Mouse (Mus musculus) megakaryocyte, embryonic 14.5 days (primary cell): ENCODE measurements around the gene C8b. TPM values are rescaled to one million over a fixed set of nuclear protein-coding genes. Genes with fewer than 3 reads are reported as not detected.

Experiments
- H3K27me3 ChIP-seq: replicated peaks from 2 replicates; pipeline ENCODE3; 2012; ENCODE audit warnings: inconsistent platforms
- H3K36me3 ChIP-seq: replicated peaks from 2 replicates; pipeline ENCODE3; 2012; ENCODE audit warnings: low read length, inconsistent platforms, mixed read lengths
- H3K4me1 ChIP-seq: 2 replicates; pipeline ENCODE4 v1.6.1; 2012; ENCODE audit warnings: inconsistent platforms
- H3K4me3 ChIP-seq: replicated peaks from 2 replicates; pipeline ENCODE3; 2012; ENCODE audit warnings: moderate library complexity, mild to moderate bottlenecking, inconsistent platforms
- H3K9me3 ChIP-seq: 2 replicates; pipeline ENCODE4 v1.6.1; 2012; ENCODE audit warnings: inconsistent platforms
- FLI1 ChIP-seq: IDR thresholded peaks from 2 replicates; pipeline ENCODE4 v1.6.1; 2012; ENCODE audit warnings: low read length, inconsistent platforms, mixed read lengths
- GATA1 ChIP-seq: IDR thresholded peaks from 3 replicates; pipeline ENCODE4 v1.6.1; 2012; ENCODE audit warnings: mixed read lengths, low read length, inconsistent platforms, borderline replicate concordance
- polyA plus RNA-seq: library from polyadenylated mRNA; stranded (reverse); fragments of >175 nt; gene quantifications from 2 replicates; pipeline ENCODE4 v1.2.3, GENCODE M21; 2012; ENCODE audit warnings: low replicate concordance; ENCODE audit not compliant: insufficient read depth

C8b gene
- polyA plus RNA-seq, 1 experiment = not detected

- Histone ChIP-seq H3K4me1 (no peaks in the 10 kb centered on the region), H3K36me3 (no peaks in the 10 kb centered on the region), H3K4me3 (no peak overlapping the region), H3K9me3 (peaks cover 28% of the 10 kb centered on the region), H3K27me3 (no peaks in the 10 kb centered on the region)
- no peak for TF ChIP-seq GATA1
- TF ChIP-seq FLI1 = no peak
Measured at GRCm38 (mm10) chr4:104801625-104802024, 35.5 kb downstream of the C8b start.

GRCm38 (mm10) chr4:104804100-104804499 lies 38.0 kb downstream of the C8b start:
- Histone ChIP-seq H3K27me3 (no peaks in the 10 kb centered on the region), H3K9me3 (peaks cover 28% of the 10 kb centered on the region), H3K4me1 (no peaks in the 10 kb centered on the region), H3K4me3 (no peak overlapping the region), H3K36me3 (no peaks in the 10 kb centered on the region)
- TF ChIP-seq GATA1 (no peak), FLI1 (no peak)

GRCm38 (mm10) chr4:104805414-104806257 lies 39.5 kb downstream of the C8b start:
- Histone ChIP-seq H3K4me1 (no peaks in the 10 kb centered on the region), H3K27me3 (no peaks in the 10 kb centered on the region), H3K4me3 (no peak overlapping the region), H3K36me3 (no peaks in the 10 kb centered on the region), H3K9me3 (peaks cover 23% of the 10 kb centered on the region)
- TF ChIP-seq GATA1 (no peak), FLI1 (no peak)

- Histone ChIP-seq H3K9me3 (peaks cover 45% of the 10 kb centered on the region), H3K4me3 (no peak overlapping the region), H3K27me3 (no peaks in the 10 kb centered on the region), H3K36me3 (no peaks in the 10 kb centered on the region), H3K4me1 (no peaks in the 10 kb centered on the region)
- no peak for TF ChIP-seq FLI1
Measured at GRCm38 (mm10) chr4:104810710-104811286, 44.7 kb downstream of the C8b start.

- H3K27me3 ChIP-seq = no peaks in the 10 kb centered on the region
- H3K36me3 ChIP-seq = no peaks in the 10 kb centered on the region
- TF ChIP-seq FLI1 (no peak), GATA1 (no peak)
- peaks cover 64% of the 10 kb centered on the region for H3K9me3 ChIP-seq
- H3K4me3 ChIP-seq = no peak overlapping the region
- no peaks in the 10 kb centered on the region for H3K4me1 ChIP-seq
Measured at GRCm38 (mm10) chr4:104813617-104814016, 47.5 kb downstream of the C8b start.

GRCm38 (mm10) chr4:104816519-104817232 lies 50.6 kb downstream of the C8b start:
- Histone ChIP-seq H3K27me3 (no peaks in the 10 kb centered on the region), H3K4me1 (no peaks in the 10 kb centered on the region), H3K36me3 (no peaks in the 10 kb centered on the region), H3K4me3 (no peak overlapping the region), H3K9me3 (peaks cover 71% of the 10 kb centered on the region)
- no peak for TF ChIP-seq FLI1
- no peak for TF ChIP-seq GATA1

- H3K36me3 ChIP-seq = no peaks in the 10 kb centered on the region
- no peak overlapping the region for H3K4me3 ChIP-seq
- TF ChIP-seq FLI1 (no peak), GATA1 (no peak)
- peaks cover 73% of the 10 kb centered on the region for H3K9me3 ChIP-seq
- no peaks in the 10 kb centered on the region for H3K4me1 ChIP-seq
- no peaks in the 10 kb centered on the region for H3K27me3 ChIP-seq
Measured at GRCm38 (mm10) chr4:104817509-104817908, 51.4 kb downstream of the C8b start.

GRCm38 (mm10) chr4:104818986-104819385 lies 52.9 kb downstream of the C8b start:
- Histone ChIP-seq H3K4me3 (no peak overlapping the region), H3K9me3 (peaks cover 81% of the 10 kb centered on the region), H3K27me3 (no peaks in the 10 kb centered on the region), H3K4me1 (no peaks in the 10 kb centered on the region), H3K36me3 (no peaks in the 10 kb centered on the region)
- TF ChIP-seq FLI1 (no peak), GATA1 (no peak)

- Histone ChIP-seq H3K4me1 (no peaks in the 10 kb centered on the region), H3K9me3 (peaks cover 72% of the 10 kb centered on the region), H3K36me3 (no peaks in the 10 kb centered on the region), H3K4me3 (no peak overlapping the region), H3K27me3 (no peaks in the 10 kb centered on the region)
- TF ChIP-seq FLI1 = no peak
- no peak for TF ChIP-seq GATA1
Measured at GRCm38 (mm10) chr4:104819891-104820290, 53.8 kb downstream of the C8b start.

- Histone ChIP-seq H3K9me3 (peaks cover 46% of the 10 kb centered on the region), H3K4me3 (no peak overlapping the region), H3K36me3 (no peaks in the 10 kb centered on the region), H3K4me1 (no peaks in the 10 kb centered on the region), H3K27me3 (no peaks in the 10 kb centered on the region)
- TF ChIP-seq GATA1 (no peak), FLI1 (no peak)
Measured at GRCm38 (mm10) chr4:104823597-104824101, 57.5 kb downstream of the C8b start.
